Mouse (Mus musculus) liver, embryonic 14.5 days (tissue): Measurements from ENCODE around the gene Copz2.

Experiments used
- CTCF ChIP-seq: IDR thresholded peaks from 2 replicates; pipeline ENCODE4 v1.5.1; 2016; ENCODE audit warnings: antibody characterized with exemption, low read depth, control low read depth
- EP300 ChIP-seq: IDR thresholded peaks from 2 replicates; pipeline ENCODE4 v1.6.1; 2016; ENCODE audit warnings: antibody characterized with exemption, low read depth

DNA sequence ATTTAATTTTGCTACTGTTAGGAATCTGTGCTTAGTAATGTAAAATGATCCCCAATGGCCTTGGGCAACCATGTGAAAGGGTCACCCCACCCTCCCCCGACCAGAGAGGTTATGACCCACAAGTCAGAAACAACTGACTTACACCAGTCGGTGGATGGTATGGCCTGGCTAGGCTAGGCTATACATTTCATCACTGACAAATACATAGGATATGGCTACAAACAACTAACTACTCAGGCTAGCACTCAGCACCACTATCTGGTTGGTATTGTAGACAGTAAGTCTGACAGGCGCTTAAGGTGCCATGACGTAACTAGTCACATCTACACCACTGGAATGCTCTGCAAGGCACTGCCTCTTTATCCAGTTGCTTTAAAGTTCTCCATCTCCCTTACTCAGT, 36.2 kb upstream of the Copz2 start:
- TF ChIP-seq CTCF = no peak
- TF ChIP-seq EP300 = no peak
